Mouse (Mus musculus) C2C12 (cell line): ENCODE data around the gene Hat1. TPM values are rescaled to one million over a fixed set of nuclear protein-coding genes. Genes with fewer than 3 reads are reported as not detected.
A peak's percentile ranks its signal among the peaks of the same experiment; 100 is the strongest.

Experiments used
- H3K27me3 ChIP-seq: one replicate; pipeline ENCODE4 v1.6.1; 2011; ENCODE audit not compliant: control insufficient read depth, insufficient read depth, insufficient read length
- H3K36me3 ChIP-seq: one replicate; pipeline ENCODE4 v1.6.1; 2011; ENCODE audit not compliant: control insufficient read depth, insufficient read depth
- H3K4me3 ChIP-seq: one replicate; pipeline ENCODE4 v1.5.1; 2011; ENCODE audit warnings: mild to moderate bottlenecking, control low read depth; ENCODE audit not compliant: poor library complexity, insufficient read depth, severe bottlenecking
- H3K79me2 ChIP-seq: one replicate; pipeline ENCODE4 v1.6.1; 2011; ENCODE audit not compliant: control insufficient read depth, insufficient read depth
- H3K79me3 ChIP-seq: one replicate; pipeline ENCODE4 v1.6.1; 2011; ENCODE audit warnings: low read depth, control low read depth
- H3ac ChIP-seq: one replicate; pipeline ENCODE3; 2011; ENCODE audit warnings: low read depth; ENCODE audit not compliant: control insufficient read depth, insufficient read length
- CEBPB ChIP-seq: IDR thresholded peaks from one replicate; pipeline ENCODE4 v1.6.1; 2011; ENCODE audit warnings: low read depth, mild to moderate bottlenecking, control low read depth, moderate library complexity
- CTCF ChIP-seq: IDR thresholded peaks from one replicate; pipeline ENCODE4 v1.5.1; 2011; ENCODE audit not compliant: control insufficient read depth, insufficient read depth, insufficient read length
- FOSL1 ChIP-seq: IDR thresholded peaks from one replicate; pipeline ENCODE4 v1.8.0; 2011; ENCODE audit warnings: mild to moderate bottlenecking, low read length; ENCODE audit not compliant: poor library complexity, insufficient read depth, severe bottlenecking
- MAX ChIP-seq: IDR thresholded peaks from one replicate; pipeline ENCODE4 v1.6.1; 2011; ENCODE audit warnings: mild to moderate bottlenecking, control low read depth
- MYOD1 ChIP-seq: IDR thresholded peaks from one replicate; pipeline ENCODE4 v1.6.1; 2011; ENCODE audit warnings: low read depth; ENCODE audit not compliant: control insufficient read depth, insufficient read length
- MYOG ChIP-seq: IDR thresholded peaks from one replicate; pipeline ENCODE4 v1.6.1; 2011; ENCODE audit not compliant: control insufficient read depth, insufficient read length; ENCODE audit errors: extremely low read depth
- USF1 ChIP-seq: IDR thresholded peaks from one replicate; pipeline ENCODE4 v1.6.1; 2011; ENCODE audit warnings: low read depth, mild to moderate bottlenecking, control low read depth, moderate library complexity
- polyA plus RNA-seq: library from polyadenylated mRNA; unstranded; fragments of >200 nt; fragmentation: generic; extraction: Trizol; gene quantifications from one replicate; pipeline ENCODE4 v1.2.1, GENCODE M21; 2012; ENCODE audit warnings: missing spikeins

Hat1 gene
- polyA plus RNA-seq, 1 experiment = 46.6 TPM

- no peaks in the 10 kb centered on the region for H3K36me3 ChIP-seq
- H3K27me3 ChIP-seq = no peaks in the 10 kb centered on the region
- peak; percentile 72 for TF ChIP-seq MAX
- no peak for TF ChIP-seq CEBPB
- TF ChIP-seq USF1 = peak; percentile 97
- no peak for TF ChIP-seq CTCF
- TF ChIP-seq MYOD1 = no peak
- no peak for TF ChIP-seq FOSL1
- peak within 1 kb of the TSS; percentile 48 for H3K4me3 ChIP-seq
- H3K79me3 ChIP-seq = no peaks in the 10 kb centered on the region
- peaks cover 17% of the 10 kb centered on the region for H3K79me2 ChIP-seq
- peak within 1 kb of the TSS; percentile 72 for H3ac ChIP-seq
These were observed 64.6 kb downstream of the Hat1 start, which contains the start of gene Metap1d for GRCm38 (mm10) chr2:71453161-71453916. Gene Metap1d, plus strand, starts transcription at chr2:71453276.

GRCm38 (mm10) chr2:71453917-71454260 is 65.1 kb downstream of the Hat1 start:
- Histone ChIP-seq H3ac (no peak overlapping the region), H3K36me3 (no peaks in the 10 kb centered on the region), H3K79me2 (peaks cover 17% of the 10 kb centered on the region), H3K4me3 (peak overlapping the region; percentile 48), H3K27me3 (no peaks in the 10 kb centered on the region), H3K79me3 (no peaks in the 10 kb centered on the region)
- no peak for TF ChIP-seq CTCF
- TF ChIP-seq CEBPB = no peak
- no peak for TF ChIP-seq MYOD1
- no peak for TF ChIP-seq FOSL1
- TF ChIP-seq MYOG = no peak
- no peak for TF ChIP-seq MAX
- no peak for TF ChIP-seq USF1

- no peak overlapping the region for H3ac ChIP-seq
- no peak for TF ChIP-seq FOSL1
- TF ChIP-seq CEBPB = no peak
- no peak for TF ChIP-seq MYOG
- no peak for TF ChIP-seq CTCF
- no peak for TF ChIP-seq MYOD1
- TF ChIP-seq MAX = no peak
- no peak for TF ChIP-seq USF1
- no peak overlapping the region for H3K4me3 ChIP-seq
- peaks cover 3% of the 10 kb centered on the region for H3K36me3 ChIP-seq
- no peaks in the 10 kb centered on the region for H3K27me3 ChIP-seq
- peaks cover 2% of the 10 kb centered on the region for H3K79me3 ChIP-seq
- peaks cover 22% of the 10 kb centered on the region for H3K79me2 ChIP-seq
These were observed 69.9 kb downstream of the Hat1 start for GRCm38 (mm10) chr2:71458624-71459023.

GRCm38 (mm10) chr2:71459659-71460058 is 70.9 kb downstream of the Hat1 start:
- Histone ChIP-seq H3K79me2 (peaks cover 12% of the 10 kb centered on the region), H3K36me3 (peaks cover 3% of the 10 kb centered on the region), H3ac (no peak overlapping the region), H3K79me3 (peaks cover 2% of the 10 kb centered on the region), H3K4me3 (no peak overlapping the region), H3K27me3 (no peaks in the 10 kb centered on the region)
- no peak for TF ChIP-seq MYOD1
- TF ChIP-seq MYOG = no peak
- TF ChIP-seq USF1 = no peak
- no peak for TF ChIP-seq MAX
- TF ChIP-seq FOSL1 = no peak
- no peak for TF ChIP-seq CTCF
- TF ChIP-seq CEBPB = no peak

GRCm38 (mm10) chr2:71461139-71461538 is 72.4 kb downstream of the Hat1 start:
- Histone ChIP-seq H3ac (no peak overlapping the region), H3K36me3 (peaks cover 3% of the 10 kb centered on the region), H3K4me3 (no peak overlapping the region), H3K27me3 (no peaks in the 10 kb centered on the region), H3K79me2 (peaks cover 6% of the 10 kb centered on the region), H3K79me3 (peaks cover 2% of the 10 kb centered on the region)
- TF ChIP-seq MAX (no peak), FOSL1 (no peak), CEBPB (no peak), USF1 (no peak), CTCF (no peak)

GRCm38 (mm10) chr2:71461589-71461988 is 72.8 kb downstream of the Hat1 start:
- peaks cover 2% of the 10 kb centered on the region for H3K79me3 ChIP-seq

More at GRCm38 (mm10) chr2:71461589-71461988, 72.8 kb downstream of the Hat1 start:
- TF ChIP-seq CEBPB (no peak), MAX (no peak), MYOD1 (no peak), FOSL1 (no peak), CTCF (no peak), MYOG (no peak), USF1 (no peak)
- Histone ChIP-seq H3K27me3 (no peaks in the 10 kb centered on the region), H3K4me3 (no peak overlapping the region), H3K79me2 (peaks cover 6% of the 10 kb centered on the region), H3K36me3 (peaks cover 3% of the 10 kb centered on the region), H3ac (no peak overlapping the region)
